Mouse (Mus musculus) MEL (cell line): ENCODE results near the gene Nrxn3. TPM values are rescaled to one million over a fixed set of nuclear protein-coding genes. Genes with fewer than 3 reads are reported as not detected.

Experiments
- DNase-seq: peaks from one replicate; pipeline ENCODE4 v3.0.0; 2011; ENCODE audit warnings: low read depth, low spot score
- H3K27ac ChIP-seq: 2 replicates; pipeline ENCODE4 v1.5.1; 2012; ENCODE audit warnings: low read depth, mild to moderate bottlenecking, control low read depth, low read length, moderate library complexity; ENCODE audit not compliant: control insufficient read depth
- H3K27me3 ChIP-seq, 2 experiments: fragments of 150-350 bp in 1 of 2; sonication (generic) in 1 of 2; 2 replicates each; pipeline ENCODE4 v1.6.1; 2012; ENCODE audit warnings: low read length in 2 of 2, mild to moderate bottlenecking in 2 of 2, improper control_type of control experiment in 1 of 2, moderate library complexity in 1 of 2; ENCODE audit not compliant: insufficient read depth in 2 of 2, control insufficient read depth in 1 of 2
- H3K36me3 ChIP-seq, 2 experiments: 2 replicates each; pipeline ENCODE4 v1.6.1; 2012 to 2014; ENCODE audit warnings: low read length in 2 of 2, improper control_type of control experiment in 1 of 2, inconsistent platforms in 1 of 2, mild to moderate bottlenecking in 1 of 2; ENCODE audit not compliant: insufficient read depth in 2 of 2, control insufficient read depth in 1 of 2
- H3K4me1 ChIP-seq, 2 experiments: fragments of 150-350 bp in 1 of 2; sonication (generic) in 1 of 2; 2 replicates each; pipeline ENCODE4 v1.6.1; 2012; ENCODE audit warnings: low read length in 2 of 2, improper control_type of control experiment in 1 of 2, mild to moderate bottlenecking in 1 of 2; ENCODE audit not compliant: insufficient read depth in 2 of 2, control insufficient read depth in 1 of 2
- H3K4me3 ChIP-seq, 2 experiments: fragments of 150-350 bp in 1 of 2; sonication (generic) in 1 of 2; 2 replicates each; pipeline ENCODE4 v1.5.1; 2012; ENCODE audit warnings: low read depth in 2 of 2, low read length in 2 of 2, mild to moderate bottlenecking in 2 of 2, moderate library complexity in 2 of 2, control low read depth in 1 of 2, improper control_type of control experiment in 1 of 2; ENCODE audit not compliant: control insufficient read depth in 1 of 2, insufficient read depth in 1 of 2
- H3K79me2 ChIP-seq: 2 replicates; pipeline ENCODE4 v1.6.1; 2012; ENCODE audit warnings: mild to moderate bottlenecking, low read length, moderate library complexity; ENCODE audit not compliant: control insufficient read depth, poor library complexity, insufficient read depth
- H3K9ac ChIP-seq: 2 replicates; pipeline ENCODE4 v1.6.1; 2012; ENCODE audit warnings: low read depth, mild to moderate bottlenecking, control low read depth, low read length, moderate library complexity; ENCODE audit not compliant: control insufficient read depth, poor library complexity, severe bottlenecking
- H3K9me3 ChIP-seq: fragments of 150-350 bp; sonication (generic); replicated peaks from 2 replicates; pipeline ENCODE4 v1.6.1; 2012; ENCODE audit warnings: mild to moderate bottlenecking, low read length, improper control_type of control experiment, moderate library complexity; ENCODE audit not compliant: insufficient read depth
- BHLHE40 ChIP-seq: IDR thresholded peaks from 2 replicates; pipeline ENCODE4 v1.6.1; 2012; ENCODE audit warnings: low read depth, mild to moderate bottlenecking, inconsistent platforms, low read length, improper control_type of control experiment, borderline replicate concordance
- CTCF ChIP-seq, 3 experiments: IDR thresholded peaks in 2 of 3; conservative IDR thresholded peaks in 1 of 3; 2 replicates each; pipeline ENCODE4 v1.5.1; 2011 to 2012; ENCODE audit warnings: low read length in 3 of 3, low read depth in 2 of 3, mild to moderate bottlenecking in 2 of 3, improper control_type of control experiment in 1 of 3, inconsistent platforms in 1 of 3, mixed read lengths in 1 of 3, moderate library complexity in 1 of 3; ENCODE audit not compliant: control insufficient read depth in 1 of 3, insufficient read depth in 1 of 3, poor library complexity in 1 of 3, severe bottlenecking in 1 of 3
- EP300 ChIP-seq, 2 experiments: IDR thresholded peaks; 2 replicates each; pipeline ENCODE4 v1.6.1; 2011; ENCODE audit warnings: improper control_type of control experiment in 2 of 2, low read length in 2 of 2, low read depth in 1 of 2, mild to moderate bottlenecking in 1 of 2
- ETS1 ChIP-seq: IDR thresholded peaks from 2 replicates; pipeline ENCODE4 v1.6.1; 2012; ENCODE audit warnings: low read depth, mild to moderate bottlenecking, inconsistent platforms, low read length, improper control_type of control experiment, moderate library complexity
- GABPA ChIP-seq: IDR thresholded peaks from 2 replicates; pipeline ENCODE4 v1.6.1; 2012; ENCODE audit warnings: low read depth, mild to moderate bottlenecking, inconsistent platforms, low read length, improper control_type of control experiment, moderate library complexity
- KAT2A ChIP-seq: conservative IDR thresholded peaks from 2 replicates; pipeline ENCODE4 v1.6.1; 2012; ENCODE audit warnings: low read depth, low read length, improper control_type of control experiment, inconsistent platforms
- MAFK ChIP-seq: IDR thresholded peaks from 2 replicates; pipeline ENCODE4 v1.6.1; 2011; ENCODE audit warnings: low read depth, mild to moderate bottlenecking, low read length, improper control_type of control experiment, borderline replicate concordance
- MAX ChIP-seq: IDR thresholded peaks from 2 replicates; pipeline ENCODE4 v1.6.1; 2011; ENCODE audit warnings: low read length, improper control_type of control experiment
- MAZ ChIP-seq: IDR thresholded peaks from 2 replicates; pipeline ENCODE4 v1.6.1; 2012; ENCODE audit warnings: low read depth, mild to moderate bottlenecking, inconsistent platforms, low read length, improper control_type of control experiment
- MEF2A ChIP-seq: IDR thresholded peaks from 2 replicates; pipeline ENCODE4 v1.6.1; 2014; ENCODE audit warnings: low read depth, mild to moderate bottlenecking, inconsistent platforms, low read length, improper control_type of control experiment; ENCODE audit not compliant: poor library complexity, insufficient replicate concordance, severe bottlenecking; ENCODE audit errors: extremely low read depth
- MXI1 ChIP-seq: IDR thresholded peaks from 2 replicates; pipeline ENCODE4 v1.6.1; 2011; ENCODE audit warnings: mild to moderate bottlenecking, low read depth, low read length, improper control_type of control experiment
- MYC ChIP-seq: IDR thresholded peaks from 2 replicates; pipeline ENCODE4 v1.6.1; 2011; ENCODE audit warnings: low read depth, mild to moderate bottlenecking, low read length, improper control_type of control experiment, moderate library complexity
- NELFE ChIP-seq: IDR thresholded peaks from 2 replicates; pipeline ENCODE4 v1.6.1; 2011; ENCODE audit warnings: low read depth, low read length, improper control_type of control experiment
- NRF1 ChIP-seq: IDR thresholded peaks from 2 replicates; pipeline ENCODE4 v1.6.1; 2014; ENCODE audit warnings: low read depth, mild to moderate bottlenecking, inconsistent platforms, low read length, improper control_type of control experiment, moderate library complexity; ENCODE audit not compliant: poor library complexity, insufficient read depth, severe bottlenecking
- POLR2A ChIP-seq, 2 experiments: IDR thresholded peaks; 2 replicates each; pipeline ENCODE4 v1.6.1; 2011 to 2012; ENCODE audit warnings: low read length in 2 of 2, mild to moderate bottlenecking in 2 of 2, control low read depth in 1 of 2, improper control_type of control experiment in 1 of 2, low read depth in 1 of 2, moderate library complexity in 1 of 2; ENCODE audit not compliant: control insufficient read depth in 1 of 2, insufficient read depth in 1 of 2, poor library complexity in 1 of 2
- POLR2AphosphoS2 ChIP-seq: IDR thresholded peaks from 2 replicates; pipeline ENCODE4 v1.6.1; 2011; ENCODE audit warnings: low read length, improper control_type of control experiment
- RAD21 ChIP-seq: IDR thresholded peaks from 2 replicates; pipeline ENCODE4 v1.6.1; 2011; ENCODE audit warnings: mild to moderate bottlenecking, low read depth, low read length, improper control_type of control experiment
- RCOR1 ChIP-seq: IDR thresholded peaks from 2 replicates; pipeline ENCODE4 v1.6.1; 2012; ENCODE audit warnings: low read depth, mild to moderate bottlenecking, inconsistent platforms, low read length, improper control_type of control experiment
- SMC3 ChIP-seq: IDR thresholded peaks from 2 replicates; pipeline ENCODE4 v1.6.1; 2011; ENCODE audit warnings: low read depth, low read length, improper control_type of control experiment
- TAL1 ChIP-seq: IDR thresholded peaks from 2 replicates; pipeline ENCODE4 v1.6.1; 2012; ENCODE audit warnings: mild to moderate bottlenecking, inconsistent platforms, low read length, moderate library complexity, mixed read lengths
- TBP ChIP-seq: IDR thresholded peaks from 2 replicates; pipeline ENCODE4 v1.8.0; 2011; ENCODE audit warnings: low read depth, low read length, improper control_type of control experiment
- TCF12 ChIP-seq: IDR thresholded peaks from 2 replicates; pipeline ENCODE4 v1.6.1; 2014; ENCODE audit warnings: low read depth, mild to moderate bottlenecking, inconsistent platforms, low read length, improper control_type of control experiment, moderate library complexity
- UBTF ChIP-seq: IDR thresholded peaks from 2 replicates; pipeline ENCODE4 v1.6.1; 2012; ENCODE audit warnings: low read depth, mild to moderate bottlenecking, inconsistent platforms, low read length, improper control_type of control experiment, moderate library complexity, borderline replicate concordance; ENCODE audit not compliant: insufficient read depth
- USF1 ChIP-seq: IDR thresholded peaks from 2 replicates; pipeline ENCODE4 v1.6.1; 2014; ENCODE audit warnings: low read depth, mild to moderate bottlenecking, inconsistent platforms, low read length, improper control_type of control experiment, moderate library complexity
- USF2 ChIP-seq, 2 experiments: IDR thresholded peaks; 2 replicates each; pipeline ENCODE4 v1.6.1; 2011 to 2012; ENCODE audit warnings: improper control_type of control experiment in 2 of 2, low read length in 2 of 2, borderline replicate concordance in 1 of 2, inconsistent platforms in 1 of 2, low read depth in 1 of 2, mild to moderate bottlenecking in 1 of 2; ENCODE audit not compliant: insufficient read depth in 1 of 2
- ZC3H11A ChIP-seq: IDR thresholded peaks from 2 replicates; pipeline ENCODE4 v1.6.1; 2012; ENCODE audit warnings: low read depth, mild to moderate bottlenecking, inconsistent platforms, low read length, improper control_type of control experiment
- ZMIZ1 ChIP-seq: IDR thresholded peaks from 2 replicates; pipeline ENCODE4 v1.6.1; 2012; ENCODE audit warnings: low read depth, mild to moderate bottlenecking, inconsistent platforms, low read length, improper control_type of control experiment, moderate library complexity
- polyA plus RNA-seq, 2 experiments: library from polyadenylated mRNA; stranded (reverse) in 1 of 2; unstranded in 1 of 2; fragments of >175 nt in 1 of 2; fragments of >200 nt in 1 of 2; gene quantifications; 2 replicates each; pipeline versions ENCODE4 v1.2.1 to v1.2.4; 2012; ENCODE audit warnings: low replicate concordance in 2 of 2, low read depth in 1 of 2; ENCODE audit not compliant: insufficient read length in 2 of 2, insufficient read depth in 1 of 2, missing spikeins in 1 of 2
- total RNA-seq: library from RNA; depleted of rRNA; stranded (reverse); fragments of 300-350 nt; gene quantifications from 2 replicates; pipeline ENCODE4 v1.2.3, GENCODE M21; 2012

Gene Nrxn3
- total and polyA plus RNA-seq, 3 experiments = not detected

GRCm38 (mm10) chr12:90332459-90332858 lies 1609.8 kb downstream of the Nrxn3 start:
- no peak overlapping the region for H3K9ac ChIP-seq
- no peaks in the 10 kb centered on the region for H3K9me3 ChIP-seq
- H3K36me3 ChIP-seq = no peaks in the 10 kb centered on the region
- no peak overlapping the region for H3K4me3 ChIP-seq
- no peak for DNase-seq
- no peaks in the 10 kb centered on the region for H3K4me1 ChIP-seq
- H3K79me2 ChIP-seq = no peaks in the 10 kb centered on the region
- no peak overlapping the region for H3K27ac ChIP-seq
- TF ChIP-seq TAL1 (no peak), NELFE (no peak), RAD21 (no peak), ZC3H11A (no peak), GABPA (no peak), MYC (no peak), CTCF (IDR thresholded peaks at IDR 0.05 in 2 of 3, conservative IDR thresholded peaks at IDR 0.05 in 1 of 3; ENCODE audit: control insufficient read depth in 1 of 3, insufficient read depth in 1 of 3, low read depth in 2 of 3, low read length in 3 of 3, poor library complexity in 1 of 3, severe bottlenecking in 1 of 3) (no peak), MAX (no peak), TBP (no peak), MXI1 (no peak), RCOR1 (no peak), BHLHE40 (no peak), MEF2A (no peak), ZMIZ1 (no peak), KAT2A (no peak), ETS1 (no peak), MAFK (no peak)
- no peaks in the 10 kb centered on the region for H3K27me3 ChIP-seq

- Histone ChIP-seq H3K9ac (no peak overlapping the region), H3K27ac (no peak overlapping the region), H3K9me3 (no peaks in the 10 kb centered on the region), H3K79me2 (no peaks in the 10 kb centered on the region), H3K4me3 (no peak overlapping the region), H3K4me1 (no peaks in the 10 kb centered on the region), H3K27me3 (no peaks in the 10 kb centered on the region), H3K36me3 (no peaks in the 10 kb centered on the region)
- DNase-seq = no peak
- TF ChIP-seq POLR2A (IDR thresholded peaks at IDR 0.05; ENCODE audit: control insufficient read depth in 1 of 2, insufficient read depth in 1 of 2, low read depth in 1 of 2, low read length in 2 of 2, poor library complexity in 1 of 2) (no peak), USF2 (IDR thresholded peaks at IDR 0.05; ENCODE audit: borderline replicate concordance in 1 of 2, insufficient read depth in 1 of 2, low read depth in 1 of 2, low read length in 2 of 2) (no peak), MAX (no peak), TCF12 (no peak), SMC3 (no peak), TBP (no peak), BHLHE40 (no peak), NRF1 (no peak), EP300 (IDR thresholded peaks at IDR 0.05; ENCODE audit: low read depth in 1 of 2, low read length in 2 of 2) (no peak), POLR2AphosphoS2 (no peak), MAZ (no peak), UBTF (no peak), USF1 (no peak), MYC (no peak), ZMIZ1 (no peak)
These were observed 1615.0 kb downstream of the Nrxn3 start for GRCm38 (mm10) chr12:90337496-90338228.
